Mouse (Mus musculus) lung, embryonic 14.5 days (tissue): ENCODE measurements around the gene Aco2. TPM values are rescaled to one million over a fixed set of nuclear protein-coding genes. Genes with fewer than 3 reads are reported as not detected.

Experiments
- ATAC-seq: fragments of 200-750 bp; cut with Nextera tagmentation; 2 replicates; pipeline ENCODE4 v1.8.0; 2017; ENCODE audit warnings: mild to moderate bottlenecking, moderate TSS enrichment, moderate library complexity; ENCODE audit not compliant: insufficient read depth
- DNase-seq: peaks from one replicate; pipeline ENCODE4 v3.0.0-alpha.2; 2015
- H3K27ac ChIP-seq: fragments of 300-500 bp; sonication (generic); 2 replicates; pipeline ENCODE4 v1.5.1; 2014; ENCODE audit warnings: low read depth, mild to moderate bottlenecking, moderate library complexity
- H3K27me3 ChIP-seq: fragments of 300-500 bp; sonication (generic); 2 replicates; pipeline ENCODE4 v1.6.1; 2014; ENCODE audit warnings: low read length, control low read depth; ENCODE audit not compliant: insufficient read depth
- H3K36me3 ChIP-seq: fragments of 300-500 bp; sonication (generic); 2 replicates; pipeline ENCODE4 v1.6.1; 2014; ENCODE audit warnings: control low read depth; ENCODE audit not compliant: insufficient read depth
- H3K4me1 ChIP-seq: fragments of 300-500 bp; sonication (generic); 2 replicates; pipeline ENCODE4 v1.6.1; 2014; ENCODE audit warnings: antibody characterized with exemption, control low read depth; ENCODE audit not compliant: insufficient read depth
- H3K4me2 ChIP-seq: fragments of 300-500 bp; sonication (generic); 2 replicates; pipeline ENCODE4 v1.6.1; 2014; ENCODE audit warnings: mild to moderate bottlenecking
- H3K4me3 ChIP-seq: fragments of 300-500 bp; sonication (generic); 2 replicates; pipeline ENCODE4 v1.5.1; 2014; ENCODE audit warnings: low read depth, low read length
- H3K9ac ChIP-seq: fragments of 300-500 bp; sonication (generic); 2 replicates; pipeline ENCODE4 v1.6.1; 2014
- H3K9me3 ChIP-seq: fragments of 300-500 bp; sonication (generic); 2 replicates; pipeline ENCODE4 v1.6.1; 2016; ENCODE audit warnings: low read depth, low read length, control low read depth
- CTCF ChIP-seq: IDR thresholded peaks from 2 replicates; pipeline ENCODE4 v1.5.1; 2016; ENCODE audit warnings: antibody characterized with exemption, low read depth
- WGBS: fragments of 180-500 bp; shearing (Covaris S2); extraction: QIAGEN DNeasy Blood & Tissue Kit; methylation state at CpG from one replicate; pipeline ENCODE4 v1.1.7; 2014; 5-methylcytosine and 5-hydroxymethylcytosine counted together
- polyA plus RNA-seq: library from polyadenylated mRNA; unstranded; fragments of >200 nt; fragmentation: Nextera tagmentation; extraction: Ambion mirVana; gene quantifications from 2 replicates; pipeline ENCODE4 v1.2.1, GENCODE M21; 2014

The Aco2 gene
- polyA plus RNA-seq, 1 experiment from 2014 or later, result 152 TPM

DNA sequence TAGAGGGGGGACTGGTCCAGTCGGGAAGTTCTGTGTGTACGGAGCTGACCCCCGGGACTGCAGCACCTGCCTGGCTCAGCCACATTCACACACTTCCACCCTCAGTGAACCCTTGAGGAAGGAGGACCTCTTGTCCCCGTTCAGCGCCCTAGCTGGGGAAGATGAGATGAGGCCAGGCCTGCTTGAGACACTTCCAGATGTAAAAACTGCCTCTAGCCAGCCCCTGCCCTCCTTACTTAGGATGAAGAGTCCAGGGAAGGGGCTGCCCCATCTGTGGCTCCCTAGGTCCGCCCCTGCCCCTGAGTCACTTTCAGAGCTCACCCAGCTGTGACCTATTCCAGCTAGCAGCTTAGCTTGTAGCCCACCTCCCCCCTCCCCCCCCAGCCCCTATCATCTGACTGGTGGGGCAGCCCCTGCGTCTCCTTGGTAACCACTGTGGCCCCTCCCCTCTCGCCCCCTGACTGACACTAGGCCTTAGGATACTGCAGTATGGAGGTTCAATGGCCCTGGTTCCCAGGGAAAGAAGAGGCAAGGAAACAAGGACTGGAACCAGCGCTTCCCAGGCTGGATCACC is 71.2 kb downstream of the Aco2 start:
- H3K27me3 ChIP-seq, result no peaks in the 10 kb centered on the region
- no peak for ATAC-seq
- H3K4me3 ChIP-seq, result no peak overlapping the region
- H3K9ac ChIP-seq, result no peak overlapping the region
- H3K4me2 ChIP-seq, result no peak overlapping the region
- WGBS, result 16% methylated on average over 9 of the region's 9 CpGs
- no peak for TF ChIP-seq CTCF
- H3K36me3 ChIP-seq, result no peaks in the 10 kb centered on the region
- DNase-seq, result no peak
- no peaks in the 10 kb centered on the region for H3K9me3 ChIP-seq
- no peaks in the 10 kb centered on the region for H3K4me1 ChIP-seq
- H3K27ac ChIP-seq, result no peak overlapping the region

DNA sequence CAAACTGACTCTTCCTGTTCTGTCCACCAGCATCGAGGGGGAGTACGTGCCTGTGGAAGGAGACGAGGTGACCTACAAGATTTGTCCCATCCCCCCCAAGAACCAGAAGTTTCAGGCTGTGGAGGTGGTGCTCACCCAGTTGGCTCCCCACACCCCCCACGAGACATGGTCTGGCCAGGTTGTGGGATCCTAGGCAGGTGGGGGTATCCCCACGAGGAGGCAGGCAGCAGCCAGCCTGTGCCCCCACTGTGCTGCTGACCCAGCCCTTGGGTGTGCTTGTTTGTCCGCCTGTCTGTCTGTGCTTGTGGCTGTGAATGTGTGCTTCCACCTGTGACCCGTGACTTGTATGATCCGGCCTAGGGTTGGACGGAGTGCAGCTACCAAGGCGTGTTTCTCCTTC is 77.0 kb downstream of the Aco2 start:
- no peak for ATAC-seq
- TF ChIP-seq CTCF, result no peak
- Histone ChIP-seq H3K4me2 (no peak overlapping the region), H3K4me1 (no peaks in the 10 kb centered on the region), H3K27ac (no peak overlapping the region), H3K27me3 (no peaks in the 10 kb centered on the region), H3K4me3 (no peak overlapping the region), H3K36me3 (peaks cover 14% of the 10 kb centered on the region; the same call in 1 of the 2 replicates), H3K9me3 (no peaks in the 10 kb centered on the region), H3K9ac (no peak overlapping the region)
- WGBS, result 72% methylated on average over 10 of the region's 10 CpGs
- DNase-seq, result no peak

DNA sequence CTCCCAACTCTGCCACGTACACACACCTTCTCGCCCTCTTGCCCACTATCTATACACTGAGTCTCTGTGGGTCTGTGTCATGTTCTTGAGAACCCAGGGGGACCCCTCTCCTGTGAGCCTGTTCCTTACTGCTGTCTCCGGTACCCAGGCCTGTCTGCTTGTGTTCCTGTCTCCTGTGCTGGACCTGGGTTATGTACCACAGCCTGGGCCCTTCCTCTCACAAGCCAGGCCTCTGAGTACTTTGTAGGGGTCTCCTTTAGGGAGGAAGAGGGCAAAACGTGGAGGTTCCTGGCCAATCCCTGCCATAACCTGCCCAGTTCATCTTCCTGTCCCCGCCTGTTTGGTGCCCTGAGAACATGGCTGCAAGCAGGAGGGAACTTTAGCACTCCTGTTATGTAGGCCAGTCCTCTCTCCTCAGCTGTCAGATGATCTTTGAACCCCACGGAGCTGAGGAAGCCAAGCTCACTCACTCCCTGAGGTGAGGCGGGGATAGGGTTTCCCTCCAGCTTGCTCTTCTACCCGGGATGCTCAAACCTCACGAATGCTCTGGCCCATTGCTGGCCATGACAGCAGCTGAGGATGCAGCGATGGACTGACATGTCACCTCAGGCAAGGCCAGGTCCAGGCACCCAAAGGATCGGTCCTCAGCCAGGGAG is 77.5 kb downstream of the Aco2 start:
- no peak for DNase-seq
- ATAC-seq, result no peak

DNA sequence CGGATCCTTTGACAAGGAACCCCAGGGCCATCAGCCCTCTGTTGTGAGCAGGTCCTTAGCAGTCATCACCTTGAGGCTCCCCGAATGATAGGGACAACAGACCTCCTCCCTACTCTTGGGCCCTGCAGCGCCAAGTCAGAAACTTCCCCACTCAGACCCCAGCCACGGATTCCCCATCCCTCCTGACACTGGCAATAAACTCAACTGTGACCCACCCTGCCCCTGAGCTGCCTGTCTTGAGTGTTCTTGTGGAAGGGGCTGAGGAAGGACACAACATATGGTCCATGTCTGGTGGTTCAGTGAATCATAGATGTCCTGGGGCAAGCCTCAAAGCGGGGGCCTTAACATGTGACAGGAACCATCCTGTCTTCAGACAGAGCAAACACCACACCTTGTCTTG is 78.6 kb downstream of the Aco2 start:
- Histone ChIP-seq H3K4me3 (no peak overlapping the region), H3K4me2 (no peak overlapping the region), H3K27ac (no peak overlapping the region), H3K9ac (no peak overlapping the region), H3K9me3 (no peaks in the 10 kb centered on the region), H3K27me3 (no peaks in the 10 kb centered on the region), H3K36me3 (peaks cover 29% of the 10 kb centered on the region; the same call in 1 of the 2 replicates), H3K4me1 (no peaks in the 10 kb centered on the region)
- no peak for ATAC-seq
- no peak for DNase-seq
- no peak for TF ChIP-seq CTCF
- WGBS, result 75% methylated on average over 5 of the region's 5 CpGs

More for the DNA sequence above, 77.5 kb downstream of the Aco2 start:
- no peak overlapping the region for H3K4me2 ChIP-seq
- 66% methylated on average over 11 of the region's 11 CpGs for WGBS
- no peak for TF ChIP-seq CTCF
- H3K27me3 ChIP-seq, result no peaks in the 10 kb centered on the region
- H3K4me3 ChIP-seq, result no peak overlapping the region
- no peaks in the 10 kb centered on the region for H3K4me1 ChIP-seq
- H3K36me3 ChIP-seq, result peaks cover 19% of the 10 kb centered on the region; the same call in 1 of the 2 replicates
- H3K9me3 ChIP-seq, result no peaks in the 10 kb centered on the region
- H3K27ac ChIP-seq, result no peak overlapping the region
- no peak overlapping the region for H3K9ac ChIP-seq

DNA sequence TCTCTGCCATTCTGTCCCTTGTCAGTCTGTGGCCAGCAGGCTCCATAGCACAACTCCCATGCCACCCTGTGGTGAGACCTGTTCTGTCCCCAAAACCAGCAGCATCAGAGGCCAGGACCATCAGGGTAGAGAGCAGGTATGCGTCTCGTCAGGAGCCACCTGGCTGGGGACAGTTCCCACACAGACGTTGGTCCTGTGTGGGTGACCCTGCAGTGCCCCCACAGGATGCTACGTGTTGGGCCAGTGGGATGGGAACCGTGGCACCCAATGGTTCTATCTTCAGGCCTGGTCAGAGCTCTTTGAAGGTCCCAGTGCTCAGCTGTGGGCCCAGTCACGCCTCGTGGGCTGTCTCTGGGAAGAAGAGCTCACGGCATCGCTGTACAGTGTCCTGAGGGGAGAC is 79.0 kb downstream of the Aco2 start:
- WGBS, result 78% methylated on average over 9 of the region's 9 CpGs
- TF ChIP-seq CTCF, result no peak
- H3K27me3 ChIP-seq, result no peaks in the 10 kb centered on the region
- peaks cover 30% of the 10 kb centered on the region; the same call in 1 of the 2 replicates for H3K36me3 ChIP-seq
- no peaks in the 10 kb centered on the region for H3K4me1 ChIP-seq
- H3K9ac ChIP-seq, result no peak overlapping the region
- H3K27ac ChIP-seq, result no peak overlapping the region
- ATAC-seq (no peak), DNase-seq (no peak)
- no peak overlapping the region for H3K4me3 ChIP-seq
- H3K4me2 ChIP-seq, result no peak overlapping the region
- H3K9me3 ChIP-seq, result no peaks in the 10 kb centered on the region

DNA sequence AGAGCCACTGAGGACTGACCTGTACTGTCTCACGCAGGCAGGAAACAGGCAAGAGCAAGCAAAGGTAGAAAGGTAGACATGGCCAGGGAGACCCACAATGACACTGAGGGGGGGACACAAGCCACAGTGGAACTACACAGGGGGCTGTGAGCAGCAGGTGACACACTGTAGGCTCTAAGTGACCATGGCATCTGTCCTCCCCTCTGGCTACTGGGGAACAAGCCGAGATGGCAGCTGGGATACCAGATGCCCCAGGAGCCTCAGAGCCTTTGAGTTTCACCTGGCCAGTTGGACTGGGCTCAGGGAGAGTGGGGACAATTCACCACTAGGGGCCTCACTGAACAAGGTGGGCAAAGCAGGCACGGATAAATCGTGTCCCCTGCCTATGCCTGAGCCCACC is 80.2 kb downstream of the Aco2 start:
- Histone ChIP-seq H3K27me3 (no peaks in the 10 kb centered on the region), H3K4me2 (no peak overlapping the region), H3K27ac (no peak overlapping the region), H3K4me1 (no peaks in the 10 kb centered on the region), H3K4me3 (no peak overlapping the region), H3K36me3 (peaks cover 30% of the 10 kb centered on the region; the same call in 1 of the 2 replicates), H3K9me3 (no peaks in the 10 kb centered on the region), H3K9ac (no peak overlapping the region)
- no peak for ATAC-seq
- no peak for DNase-seq
- 68% methylated on average over 4 of the region's 4 CpGs for WGBS
- no peak for TF ChIP-seq CTCF

DNA sequence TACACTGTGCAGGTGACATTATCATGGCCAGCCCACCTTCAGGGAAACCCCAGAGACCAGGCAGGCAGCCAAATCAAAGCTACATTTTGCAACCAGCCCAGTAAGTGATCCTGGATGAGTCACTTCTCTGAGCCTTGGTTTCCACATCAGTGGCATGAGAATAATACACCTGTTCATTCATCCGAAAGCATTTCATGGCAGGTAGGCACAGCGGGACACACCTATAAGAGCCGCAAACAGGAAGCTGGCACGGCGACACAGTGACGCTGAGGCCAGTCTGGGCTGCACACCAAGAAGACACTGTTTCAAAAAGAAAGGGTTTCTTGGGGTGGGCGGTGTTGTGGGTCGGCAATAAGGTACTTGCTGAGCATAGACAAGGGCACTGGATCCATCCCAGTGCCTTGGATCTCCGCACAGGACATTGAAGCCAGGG is 82.1 kb downstream of the Aco2 start:
- DNase-seq (no peak), ATAC-seq (no peak)
- no peak overlapping the region for H3K4me3 ChIP-seq
- H3K4me1 ChIP-seq, result no peaks in the 10 kb centered on the region
- no peak for TF ChIP-seq CTCF
- WGBS, result 93% methylated on average over 9 of the region's 9 CpGs
- H3K4me2 ChIP-seq, result no peak overlapping the region
- H3K36me3 ChIP-seq, result peaks cover 30% of the 10 kb centered on the region; the same call in 1 of the 2 replicates
- no peaks in the 10 kb centered on the region for H3K27me3 ChIP-seq
- no peaks in the 10 kb centered on the region for H3K9me3 ChIP-seq
- H3K27ac ChIP-seq, result no peak overlapping the region
- no peak overlapping the region for H3K9ac ChIP-seq
